Mouse (Mus musculus): Measurements from ENCODE around the gene Pif1. TPM values are rescaled to one million over a fixed set of nuclear protein-coding genes. Genes with fewer than 3 reads are reported as not detected.

The Pif1 gene
- polyA plus RNA-seq, 1 experiment, result 10.9 TPM

GRCm38 (mm10) chr9:65574513-65575392 is 12.2 kb upstream of the Pif1 start:
- TF ChIP-seq POLR2A (IDR thresholded peaks at IDR 0.05; ENCODE audit: low read depth, low read length), result no peak
- TF ChIP-seq CTCF (IDR thresholded peaks at IDR 0.05; ENCODE audit: borderline replicate concordance, insufficient read depth, low read length), result no peak
- Histone ChIP-seq H3K27ac (ENCODE audit: insufficient read depth, low read length) (peak overlapping the region; percentile 17), H3K4me1 (ENCODE audit: control insufficient read depth, insufficient read depth, low read length) (peaks cover 10% of the 10 kb centered on the region)

DNA sequence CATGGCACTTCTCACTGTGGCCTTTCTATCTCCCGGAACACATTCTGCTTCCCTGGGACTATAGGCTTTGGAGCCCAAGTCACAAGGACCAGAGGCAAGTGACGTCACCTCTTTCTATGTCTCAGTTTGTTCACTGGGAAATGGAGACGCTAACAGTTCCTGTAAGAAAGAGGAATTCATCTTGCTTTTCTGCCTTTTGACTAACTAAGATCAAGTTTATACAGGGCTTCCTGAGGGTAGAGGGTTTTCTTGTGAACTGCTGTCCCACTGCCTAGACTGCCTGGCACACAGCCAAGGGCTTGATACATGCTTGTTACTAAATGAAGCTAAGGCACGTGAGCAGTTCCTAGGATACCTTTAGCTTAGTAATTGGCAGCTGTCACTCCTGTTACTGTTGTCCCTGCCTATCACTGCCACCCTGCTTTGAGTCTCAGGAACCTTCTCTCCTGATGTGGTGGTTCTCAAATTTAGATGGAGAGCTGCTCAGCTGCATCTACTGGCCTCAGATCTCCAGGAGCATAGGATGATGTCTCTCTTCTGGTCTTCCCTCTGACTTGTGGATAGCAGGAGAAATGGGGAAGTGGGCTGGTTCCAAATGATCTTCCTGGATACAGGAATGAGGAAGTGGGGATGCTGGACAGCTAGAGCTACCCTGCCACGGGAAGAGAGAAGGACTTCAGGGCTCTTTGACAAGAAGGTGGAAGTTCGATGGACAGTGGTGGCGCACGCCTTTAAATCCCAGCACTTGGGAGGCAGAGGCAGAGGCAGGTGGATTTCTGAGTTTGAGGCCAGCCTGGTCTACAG is 11.4 kb upstream of the Pif1 start:
- Histone ChIP-seq H3K4me1 (ENCODE audit: control insufficient read depth, insufficient read depth, low read length) (peaks cover 10% of the 10 kb centered on the region), H3K27ac (ENCODE audit: insufficient read depth, low read length) (peak overlapping the region; percentile 17), H3K4me3 (ENCODE audit: insufficient read depth, low read length) (no peak overlapping the region)
- no peak for TF ChIP-seq POLR2A (IDR thresholded peaks at IDR 0.05; ENCODE audit: low read depth, low read length)
- no peak for TF ChIP-seq CTCF (IDR thresholded peaks at IDR 0.05; ENCODE audit: borderline replicate concordance, insufficient read depth, low read length)

More at GRCm38 (mm10) chr9:65574513-65575392, 12.2 kb upstream of the Pif1 start:
- no peak overlapping the region for H3K4me3 ChIP-seq (ENCODE audit: insufficient read depth, low read length)

DNA sequence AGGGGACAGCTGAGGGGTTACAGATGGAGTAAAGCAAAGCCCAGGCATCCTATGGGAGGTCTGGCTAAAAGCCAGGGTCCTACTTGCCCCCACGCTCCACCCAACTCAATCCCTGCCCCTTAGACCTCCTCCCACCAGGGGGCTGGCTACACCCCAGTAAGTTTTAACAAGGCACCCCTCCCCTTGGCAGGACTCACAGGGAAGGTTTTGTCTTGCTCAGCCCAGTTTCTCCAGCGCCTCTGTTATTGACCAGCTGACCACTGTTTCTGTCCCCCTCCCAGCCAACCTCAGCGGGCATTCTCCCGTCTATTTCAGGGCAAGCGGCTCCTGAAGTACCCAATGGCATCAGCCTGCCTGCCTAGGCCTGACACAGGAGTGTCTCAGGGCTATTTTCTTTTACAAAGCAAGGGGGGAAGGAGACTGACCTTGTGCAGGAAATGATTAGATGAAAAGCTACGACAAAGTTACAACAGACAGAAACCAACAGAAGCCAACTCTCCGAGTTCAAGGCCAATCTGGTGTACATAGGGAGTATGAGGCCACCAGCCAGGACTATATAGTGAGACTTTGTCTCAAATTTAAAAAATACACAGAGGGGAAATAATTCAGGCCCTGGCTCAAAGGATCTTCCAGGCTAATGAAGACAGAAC is 10.0 kb upstream of the Pif1 start:
- peak overlapping the region; percentile 34; the same call in 1 of the 2 replicates for H3K27ac ChIP-seq (ENCODE audit: insufficient read depth, low read length)
- peaks cover 13% of the 10 kb centered on the region for H3K4me1 ChIP-seq (ENCODE audit: control insufficient read depth, insufficient read depth, low read length)
- TF ChIP-seq CTCF (IDR thresholded peaks at IDR 0.05; ENCODE audit: borderline replicate concordance, insufficient read depth, low read length) (no peak), POLR2A (IDR thresholded peaks at IDR 0.05; ENCODE audit: low read depth, low read length) (0 out of 2 replicates have a peak, but pooled peaks have one; percentile 19)
- peak overlapping the region; percentile 93 for H3K4me3 ChIP-seq (ENCODE audit: insufficient read depth, low read length)

DNA sequence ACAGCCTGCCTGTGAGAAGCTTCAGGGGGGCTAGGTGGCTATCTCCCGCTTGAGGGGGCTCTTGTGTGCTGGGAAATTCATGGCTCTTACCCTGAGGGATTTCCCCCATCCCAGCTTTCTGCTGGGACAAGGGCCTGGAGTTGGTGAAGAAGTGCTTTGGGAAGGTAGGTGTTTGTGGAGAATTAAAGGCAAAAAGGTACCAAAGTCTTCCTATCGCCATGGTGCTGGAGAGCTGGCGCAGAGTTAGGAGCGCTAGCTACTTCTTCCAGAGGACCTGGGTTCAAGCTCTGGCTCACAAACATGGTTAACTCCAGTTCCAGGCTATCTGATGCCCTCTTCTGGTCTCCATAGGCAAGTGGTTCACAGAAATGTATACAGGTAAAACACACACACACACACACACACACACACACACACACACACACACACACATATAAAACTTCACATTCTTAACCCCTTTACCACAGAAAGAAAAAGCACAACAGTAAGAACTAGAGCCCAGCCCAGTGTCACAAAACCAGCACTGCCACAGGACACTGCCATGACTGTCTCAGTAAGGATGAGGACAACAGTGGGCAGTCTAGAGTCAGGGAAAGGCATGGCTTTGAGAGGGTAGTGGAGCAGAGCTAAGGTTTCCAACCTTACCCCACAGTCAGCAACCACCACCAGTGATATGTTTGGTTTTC is 9.3 kb upstream of the Pif1 start:
- peak overlapping the region; percentile 93 for H3K4me3 ChIP-seq (ENCODE audit: insufficient read depth, low read length)
- TF ChIP-seq CTCF (IDR thresholded peaks at IDR 0.05; ENCODE audit: borderline replicate concordance, insufficient read depth, low read length) (no peak), POLR2A (IDR thresholded peaks at IDR 0.05; ENCODE audit: low read depth, low read length) (no peak)
- H3K4me1 ChIP-seq (ENCODE audit: control insufficient read depth, insufficient read depth, low read length), result peaks cover 13% of the 10 kb centered on the region
- H3K27ac ChIP-seq (ENCODE audit: insufficient read depth, low read length), result peak overlapping the region; percentile 35; the same call in 1 of the 2 replicates

GRCm38 (mm10) chr9:65578801-65579249 is 8.1 kb upstream of the Pif1 start:
- H3K4me3 ChIP-seq (ENCODE audit: insufficient read depth, low read length), result peak overlapping the region; percentile 93
- H3K4me1 ChIP-seq (ENCODE audit: control insufficient read depth, insufficient read depth, low read length), result peaks cover 13% of the 10 kb centered on the region
- peak overlapping the region; percentile 35 for H3K27ac ChIP-seq (ENCODE audit: insufficient read depth, low read length)
- TF ChIP-seq CTCF (IDR thresholded peaks at IDR 0.05; ENCODE audit: borderline replicate concordance, insufficient read depth, low read length) (no peak), POLR2A (IDR thresholded peaks at IDR 0.05; ENCODE audit: low read depth, low read length) (peak; percentile 46; the same call in 1 of the 2 replicates)

DNA sequence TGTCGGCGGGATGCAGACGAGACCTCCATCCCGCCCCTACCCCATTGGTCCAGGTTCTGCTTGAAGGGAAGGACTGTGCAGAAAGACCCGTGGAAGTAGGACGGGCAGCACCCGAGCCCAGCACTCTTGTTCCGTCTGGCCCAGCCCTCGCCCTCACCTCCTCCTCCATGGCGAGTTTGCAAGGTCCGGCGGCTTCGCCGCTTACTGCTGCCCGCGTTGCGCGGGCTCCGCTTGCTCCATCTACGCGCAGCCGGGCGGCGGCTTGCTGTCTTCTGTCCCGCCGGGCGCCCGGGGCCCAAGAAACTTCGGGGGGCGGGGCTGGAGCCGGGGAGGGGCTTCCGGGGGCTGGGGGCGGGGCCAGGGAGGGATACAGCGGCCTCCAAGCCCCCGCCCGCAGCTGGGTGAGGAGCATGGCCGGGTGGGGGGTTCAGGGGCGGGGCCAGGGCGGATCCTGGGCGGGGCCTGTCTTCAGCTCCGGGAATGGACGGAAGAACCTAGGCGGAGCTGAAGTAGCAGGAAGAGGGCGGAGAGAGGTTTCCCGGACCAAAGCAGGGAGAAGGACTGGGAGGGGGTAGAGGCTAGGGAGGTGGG is 7.1 kb upstream of the Pif1 start, which contains the start of gene Plekho2:
Gene Plekho2, minus strand, starts transcription at position 260 of the 591 bp plus-strand sequence.
- peaks cover 13% of the 10 kb centered on the region for H3K4me1 ChIP-seq (ENCODE audit: control insufficient read depth, insufficient read depth, low read length)
- H3K27ac ChIP-seq (ENCODE audit: insufficient read depth, low read length), result peak within 1 kb of the TSS; percentile 67
- H3K4me3 ChIP-seq (ENCODE audit: insufficient read depth, low read length), result peak within 1 kb of the TSS; percentile 93
- peak; percentile 95 for TF ChIP-seq POLR2A (IDR thresholded peaks at IDR 0.05; ENCODE audit: low read depth, low read length)
- TF ChIP-seq CTCF (IDR thresholded peaks at IDR 0.05; ENCODE audit: borderline replicate concordance, insufficient read depth, low read length), result no peak

DNA sequence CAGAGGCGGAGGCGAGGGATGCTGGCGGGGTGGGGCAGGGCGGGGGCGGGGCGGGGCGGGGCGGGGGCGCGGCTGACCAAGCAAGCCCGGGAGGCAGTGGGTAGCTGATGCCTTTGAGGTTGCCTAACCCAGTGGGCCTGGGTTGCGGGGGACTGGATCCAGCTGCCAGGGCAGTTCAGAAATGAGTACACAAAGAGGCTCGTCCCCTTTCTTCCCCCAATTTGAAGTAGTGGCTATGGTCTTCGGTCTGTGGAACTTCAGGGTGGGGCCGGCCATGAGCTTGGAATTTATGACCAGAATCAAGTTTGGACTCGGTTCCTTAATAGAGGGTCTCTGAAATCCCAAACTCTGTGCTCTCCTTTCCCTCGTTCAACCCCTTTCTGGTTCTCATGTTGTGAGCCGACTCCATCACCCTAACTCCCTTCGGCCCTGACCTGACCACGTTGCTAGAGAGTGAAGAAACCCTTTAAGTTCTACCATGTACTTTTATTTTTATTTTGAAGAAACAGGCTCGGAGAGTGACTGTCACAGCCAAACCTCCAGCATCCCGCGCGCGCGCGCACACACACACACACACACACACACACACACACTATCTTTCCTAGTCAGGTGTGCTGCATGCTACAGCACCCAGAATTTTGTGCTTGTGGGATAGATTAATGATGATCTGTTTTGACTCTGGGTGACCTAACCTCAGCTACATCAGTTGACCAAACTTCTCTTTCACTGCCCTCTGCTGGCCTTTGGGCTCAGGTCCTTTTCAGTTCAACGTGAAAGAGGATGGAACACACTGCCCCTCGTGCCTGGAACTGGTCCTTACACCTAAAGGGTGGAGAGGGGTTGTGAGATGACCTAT is 6.3 kb upstream of the Pif1 start:
- H3K4me3 ChIP-seq (ENCODE audit: insufficient read depth, low read length), result peak overlapping the region; percentile 23; the same call in 1 of the 2 replicates
- TF ChIP-seq POLR2A (IDR thresholded peaks at IDR 0.05; ENCODE audit: low read depth, low read length) (peak; percentile 82), CTCF (IDR thresholded peaks at IDR 0.05; ENCODE audit: borderline replicate concordance, insufficient read depth, low read length) (peak; percentile 89; the same call in 1 of the 2 replicates)
- peaks cover 12% of the 10 kb centered on the region for H3K4me1 ChIP-seq (ENCODE audit: control insufficient read depth, insufficient read depth, low read length)
- H3K27ac ChIP-seq (ENCODE audit: insufficient read depth, low read length), result peak overlapping the region; percentile 67

GRCm38 (mm10) chr9:65583045-65583444 is 3.9 kb upstream of the Pif1 start:
- no peak overlapping the region for H3K27ac ChIP-seq (ENCODE audit: insufficient read depth, low read length)
- no peak for TF ChIP-seq CTCF (IDR thresholded peaks at IDR 0.05; ENCODE audit: borderline replicate concordance, insufficient read depth, low read length)
- no peak for TF ChIP-seq POLR2A (IDR thresholded peaks at IDR 0.05; ENCODE audit: low read depth, low read length)
- H3K4me3 ChIP-seq (ENCODE audit: insufficient read depth, low read length), result no peak overlapping the region

More at GRCm38 (mm10) chr9:65583045-65583444, 3.9 kb upstream of the Pif1 start:
- H3K4me1 ChIP-seq (ENCODE audit: control insufficient read depth, insufficient read depth, low read length), result peaks cover 3% of the 10 kb centered on the region; the same call in 1 of the 2 replicates
